Mouse (Mus musculus): ENCODE data around the gene Rftn1. TPM values are rescaled to one million over a fixed set of nuclear protein-coding genes. Genes with fewer than 3 reads are reported as not detected.

The Rftn1 gene
- polyA plus RNA-seq, 1 experiment from 2014 or later = 4.2 TPM

DNA sequence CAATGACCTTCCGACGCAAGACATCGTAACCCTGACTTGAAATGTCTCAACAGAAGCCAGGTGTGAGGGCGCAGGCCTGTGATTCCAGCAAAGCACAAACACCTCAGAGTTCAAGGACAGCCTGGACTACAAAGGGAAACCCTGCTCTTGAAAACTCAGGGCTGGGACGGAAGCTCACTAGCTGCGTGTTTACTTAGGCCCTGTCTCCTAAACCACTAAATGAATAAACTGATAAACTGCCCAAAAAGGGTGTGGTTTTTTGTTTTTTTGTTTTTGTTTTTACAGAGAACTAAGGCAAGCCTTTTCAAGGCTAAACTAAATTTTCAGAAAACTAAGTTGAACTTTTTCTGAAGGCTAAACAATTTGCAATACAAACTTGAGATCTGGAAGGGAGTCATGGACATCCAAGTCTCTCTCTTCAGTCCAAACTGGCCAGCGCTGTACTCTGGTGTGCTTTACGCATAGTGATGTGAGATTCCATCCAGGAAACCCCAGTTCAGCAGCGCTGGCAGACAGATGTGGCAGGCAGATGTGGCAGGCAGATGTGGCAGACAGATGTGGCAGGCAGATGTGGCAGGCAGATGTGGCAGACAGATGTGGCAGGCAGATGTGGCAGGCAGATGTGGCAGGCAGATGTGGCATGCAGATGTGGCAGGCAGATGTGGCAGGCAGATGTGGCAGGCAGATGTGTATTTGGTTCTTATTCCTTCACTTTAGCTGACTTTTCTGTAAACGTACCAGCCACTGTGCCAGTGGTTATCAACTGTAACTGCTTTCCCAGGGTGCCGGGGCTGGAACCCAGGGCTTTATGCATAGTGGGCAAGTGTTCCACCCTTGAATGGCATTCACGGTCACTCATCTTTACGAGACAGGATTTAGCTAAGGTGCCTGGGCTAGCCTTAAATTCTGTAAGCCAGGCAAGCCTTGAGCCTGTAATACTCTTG lies 158.7 kb downstream of the Rftn1 start:
- DNase-seq (ENCODE audit: low spot score) = no peak
- no peaks in the 10 kb centered on the region for H3K27me3 ChIP-seq (ENCODE audit: low read depth, poor library complexity, severe bottlenecking)
- H3K4me1 ChIP-seq = peaks cover 6% of the 10 kb centered on the region
- H3K27ac ChIP-seq (replicated peaks) = no peak overlapping the region
- no peak overlapping the region for H3K4me3 ChIP-seq
- WGBS = 91% methylated on average over 13 of the region's 13 CpGs
- no peaks in the 10 kb centered on the region for H3K36me3 ChIP-seq
- no peaks in the 10 kb centered on the region for H3K9me3 ChIP-seq (replicated peaks)

DNA sequence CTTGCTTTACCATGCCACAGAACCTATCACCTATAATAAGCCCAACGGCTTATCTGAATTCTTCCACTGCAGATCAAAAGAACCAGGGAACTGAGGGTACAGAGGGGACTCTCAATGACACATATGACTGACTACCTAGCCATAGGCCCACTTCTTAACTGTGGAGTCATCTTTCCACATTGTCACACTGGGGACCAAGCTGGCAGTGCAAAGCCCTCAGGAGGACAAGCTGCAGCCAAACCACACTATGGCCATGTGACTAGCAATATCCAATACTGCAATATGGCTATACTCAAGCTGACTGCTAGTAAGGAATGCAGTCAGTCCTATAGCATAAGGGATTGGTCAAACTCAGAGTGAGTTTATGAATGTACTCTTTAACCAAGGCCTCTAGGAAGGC lies 164.8 kb downstream of the Rftn1 start:
- 72% methylated on average over 1 of the region's 1 CpGs for WGBS
- Histone ChIP-seq H3K4me1 (peaks cover 20% of the 10 kb centered on the region), H3K9me3 (replicated peaks) (no peaks in the 10 kb centered on the region), H3K4me3 (no peak overlapping the region), H3K27ac (replicated peaks) (no peak overlapping the region), H3K36me3 (no peaks in the 10 kb centered on the region), H3K27me3 (ENCODE audit: low read depth, poor library complexity, severe bottlenecking) (no peaks in the 10 kb centered on the region)
- no peak for DNase-seq (ENCODE audit: low spot score)

DNA sequence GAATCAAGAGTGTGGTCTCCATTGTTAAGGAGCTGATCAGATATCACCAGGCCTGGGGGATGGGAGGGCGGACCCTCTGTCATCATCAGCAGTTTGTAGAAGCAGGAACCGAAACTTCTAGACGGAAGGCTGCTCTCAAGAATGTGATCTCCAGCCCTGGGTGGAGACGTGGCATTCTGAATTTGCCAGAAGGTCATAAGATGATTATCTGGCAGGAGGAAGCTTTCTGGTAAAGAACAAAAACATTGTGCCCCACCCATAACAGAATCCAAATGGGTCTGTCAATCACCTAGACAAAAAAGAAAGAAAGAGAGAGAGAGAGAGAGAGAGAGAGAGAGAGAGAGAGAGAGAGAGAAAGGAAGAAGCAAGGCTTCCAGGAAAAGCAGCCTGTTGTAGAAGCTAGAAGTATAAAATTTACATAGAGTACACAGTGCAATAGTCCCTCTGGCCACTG lies 165.3 kb downstream of the Rftn1 start:
- Histone ChIP-seq H3K4me1 (peaks cover 24% of the 10 kb centered on the region), H3K27me3 (ENCODE audit: low read depth, poor library complexity, severe bottlenecking) (no peaks in the 10 kb centered on the region)
- WGBS = 53% methylated on average over 4 of the region's 4 CpGs

GRCm38 (mm10) chr17:50021400-50021799 lies 169.1 kb downstream of the Rftn1 start:
- DNase-seq (ENCODE audit: low spot score) = no peak
- H3K4me1 ChIP-seq = peaks cover 59% of the 10 kb centered on the region
- H3K9me3 ChIP-seq (replicated peaks) = no peaks in the 10 kb centered on the region
- no peaks in the 10 kb centered on the region for H3K36me3 ChIP-seq
- H3K27ac ChIP-seq (replicated peaks) = peak overlapping the region; percentile 17; the same call in 1 of the 2 replicates
- no peak overlapping the region for H3K4me3 ChIP-seq
- 44% methylated on average over 4 of the region's 4 CpGs for WGBS
- H3K27me3 ChIP-seq (ENCODE audit: low read depth, poor library complexity, severe bottlenecking) = 0 out of 2 replicates have a peak, but pooled peaks cover 4% of the 10 kb centered on the region

More for the DNA sequence above, 165.3 kb downstream of the Rftn1 start:
- Histone ChIP-seq H3K27ac (replicated peaks) (no peak overlapping the region), H3K4me3 (no peak overlapping the region), H3K36me3 (no peaks in the 10 kb centered on the region), H3K9me3 (replicated peaks) (no peaks in the 10 kb centered on the region)
- no peak for DNase-seq (ENCODE audit: low spot score)

DNA sequence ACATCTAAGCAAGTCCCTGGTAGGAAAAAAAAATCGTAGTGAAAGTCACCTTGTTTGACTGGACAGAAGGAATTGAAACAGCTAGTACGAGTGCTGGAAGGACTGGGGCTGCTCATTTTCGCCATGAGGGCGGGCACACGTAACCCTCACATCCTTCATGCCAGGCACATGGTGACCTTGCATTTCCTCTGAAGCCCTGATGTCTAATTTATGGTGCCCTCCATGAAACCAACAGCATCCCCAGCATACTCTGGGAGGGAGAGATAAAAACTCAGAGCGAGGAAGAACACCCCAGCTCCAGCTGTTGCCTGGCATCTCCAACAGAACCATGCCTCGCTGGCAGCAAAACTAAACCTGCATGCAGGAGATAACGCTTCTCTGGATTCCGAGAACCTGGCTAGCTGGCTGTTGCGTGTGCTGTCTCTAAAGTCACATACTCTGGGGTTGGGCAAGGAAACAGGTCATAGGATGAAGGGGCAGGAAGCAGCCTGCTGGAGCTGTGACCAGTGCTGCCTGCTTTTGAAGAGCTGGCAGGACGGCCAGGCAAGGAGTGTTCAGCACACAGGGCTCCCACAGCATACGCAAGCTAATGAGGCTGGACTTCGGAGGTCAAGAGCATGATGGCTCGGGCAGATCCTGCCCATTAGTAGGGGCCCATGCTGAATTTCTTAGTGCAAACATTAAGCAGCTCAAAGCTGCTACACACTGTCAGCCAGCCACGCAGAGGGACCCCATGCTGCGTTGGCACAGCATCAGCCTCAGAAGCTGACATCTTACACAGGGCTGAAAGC lies 170.1 kb downstream of the Rftn1 start:
- H3K27me3 ChIP-seq (ENCODE audit: low read depth, poor library complexity, severe bottlenecking) = peaks cover 8% of the 10 kb centered on the region
- no peak overlapping the region for H3K4me3 ChIP-seq
- peak; percentile 47 for DNase-seq (ENCODE audit: low spot score)
- peaks cover 63% of the 10 kb centered on the region for H3K4me1 ChIP-seq
- peak overlapping the region; percentile 53; the same call in 1 of the 2 replicates for H3K27ac ChIP-seq (replicated peaks)
- no peaks in the 10 kb centered on the region for H3K9me3 ChIP-seq (replicated peaks)
- no peaks in the 10 kb centered on the region for H3K36me3 ChIP-seq
- WGBS = 63% methylated on average over 16 of the region's 16 CpGs

- 0 out of 2 replicates have a peak overlapping the region, but pooled peaks have one; percentile 53 for H3K27ac ChIP-seq (replicated peaks)
- WGBS = 85% methylated on average over 3 of the region's 3 CpGs
- no peaks in the 10 kb centered on the region for H3K9me3 ChIP-seq (replicated peaks)
- peaks cover 10% of the 10 kb centered on the region for H3K27me3 ChIP-seq (ENCODE audit: low read depth, poor library complexity, severe bottlenecking)
- H3K36me3 ChIP-seq = no peaks in the 10 kb centered on the region
- DNase-seq (ENCODE audit: low spot score) = no peak
- H3K4me3 ChIP-seq = no peak overlapping the region
- peaks cover 57% of the 10 kb centered on the region for H3K4me1 ChIP-seq
Measured at GRCm38 (mm10) chr17:50019819-50020210, 170.7 kb downstream of the Rftn1 start.

DNA sequence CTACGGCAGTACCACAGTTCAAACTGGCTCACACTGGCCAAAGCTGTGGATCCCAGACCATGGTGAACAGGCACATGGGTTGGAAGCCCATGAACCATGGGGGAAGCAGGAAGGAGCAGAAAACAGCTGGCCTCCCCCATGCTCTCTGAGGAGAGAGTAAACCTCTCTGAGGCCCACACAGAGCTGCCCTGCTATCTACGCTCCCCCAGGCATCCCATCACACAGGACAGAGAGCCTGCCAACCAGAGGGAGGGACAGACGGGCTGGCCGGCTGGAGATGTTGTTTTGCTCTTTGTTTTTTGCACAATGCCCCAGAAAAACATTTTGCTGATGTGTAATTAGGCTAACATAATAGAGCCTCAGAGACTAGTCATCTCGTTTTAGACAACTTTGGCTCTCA lies 171.4 kb downstream of the Rftn1 start:
- Histone ChIP-seq H3K27ac (replicated peaks) (peak overlapping the region; percentile 71; the same call in 1 of the 2 replicates), H3K9me3 (replicated peaks) (no peaks in the 10 kb centered on the region), H3K4me1 (peaks cover 57% of the 10 kb centered on the region), H3K4me3 (no peak overlapping the region), H3K36me3 (no peaks in the 10 kb centered on the region), H3K27me3 (ENCODE audit: low read depth, poor library complexity, severe bottlenecking) (peaks cover 17% of the 10 kb centered on the region)
- DNase-seq (ENCODE audit: low spot score) = no peak
- 51% methylated on average over 5 of the region's 5 CpGs for WGBS

- no peak overlapping the region for H3K27ac ChIP-seq (replicated peaks)
- H3K36me3 ChIP-seq = no peaks in the 10 kb centered on the region
- H3K4me3 ChIP-seq = no peak overlapping the region
- H3K27me3 ChIP-seq (ENCODE audit: low read depth, poor library complexity, severe bottlenecking) = peaks cover 21% of the 10 kb centered on the region
- WGBS = 93% methylated on average over 9 of the region's 9 CpGs
- DNase-seq (ENCODE audit: low spot score) = no peak
- no peaks in the 10 kb centered on the region for H3K9me3 ChIP-seq (replicated peaks)
- H3K4me1 ChIP-seq = peaks cover 45% of the 10 kb centered on the region
Measured at GRCm38 (mm10) chr17:50014708-50015107, 175.8 kb downstream of the Rftn1 start.

- H3K9me3 ChIP-seq (replicated peaks) = no peaks in the 10 kb centered on the region
- 77% methylated on average over 2 of the region's 2 CpGs for WGBS
- H3K4me3 ChIP-seq = no peak overlapping the region
- H3K36me3 ChIP-seq = no peaks in the 10 kb centered on the region
- peaks cover 23% of the 10 kb centered on the region for H3K27me3 ChIP-seq (ENCODE audit: low read depth, poor library complexity, severe bottlenecking)
- H3K4me1 ChIP-seq = peaks cover 36% of the 10 kb centered on the region
- DNase-seq (ENCODE audit: low spot score) = no peak
- no peak overlapping the region for H3K27ac ChIP-seq (replicated peaks)
Measured at GRCm38 (mm10) chr17:50013848-50014247, 176.6 kb downstream of the Rftn1 start.

DNA sequence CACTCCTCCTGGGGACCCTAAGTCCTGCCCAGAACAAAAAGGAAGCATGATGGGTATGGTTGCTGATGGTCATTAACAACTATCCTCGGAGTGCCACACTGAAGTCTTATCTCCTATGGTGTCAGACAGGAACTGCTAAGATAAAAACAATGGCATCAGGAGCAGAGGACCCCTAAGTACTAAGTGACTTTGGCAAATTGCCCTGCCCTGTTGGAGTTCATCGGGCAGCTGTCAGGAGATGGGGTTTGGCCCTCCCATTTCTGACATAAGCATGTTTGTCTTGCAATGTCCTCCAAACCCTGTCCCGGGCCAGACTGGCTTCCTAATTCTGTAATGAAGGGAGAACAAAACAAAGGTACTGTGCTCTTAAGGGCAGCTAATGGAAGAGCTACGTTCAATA lies 180.4 kb downstream of the Rftn1 start:
- H3K27me3 ChIP-seq (ENCODE audit: low read depth, poor library complexity, severe bottlenecking) = peaks cover 35% of the 10 kb centered on the region
- H3K27ac ChIP-seq (replicated peaks) = no peak overlapping the region
- no peaks in the 10 kb centered on the region for H3K9me3 ChIP-seq (replicated peaks)
- H3K4me3 ChIP-seq = no peak overlapping the region
- WGBS = 75% methylated on average over 4 of the region's 4 CpGs
- H3K36me3 ChIP-seq = no peaks in the 10 kb centered on the region
- peaks cover 45% of the 10 kb centered on the region for H3K4me1 ChIP-seq
- no peak for DNase-seq (ENCODE audit: low spot score)

DNA sequence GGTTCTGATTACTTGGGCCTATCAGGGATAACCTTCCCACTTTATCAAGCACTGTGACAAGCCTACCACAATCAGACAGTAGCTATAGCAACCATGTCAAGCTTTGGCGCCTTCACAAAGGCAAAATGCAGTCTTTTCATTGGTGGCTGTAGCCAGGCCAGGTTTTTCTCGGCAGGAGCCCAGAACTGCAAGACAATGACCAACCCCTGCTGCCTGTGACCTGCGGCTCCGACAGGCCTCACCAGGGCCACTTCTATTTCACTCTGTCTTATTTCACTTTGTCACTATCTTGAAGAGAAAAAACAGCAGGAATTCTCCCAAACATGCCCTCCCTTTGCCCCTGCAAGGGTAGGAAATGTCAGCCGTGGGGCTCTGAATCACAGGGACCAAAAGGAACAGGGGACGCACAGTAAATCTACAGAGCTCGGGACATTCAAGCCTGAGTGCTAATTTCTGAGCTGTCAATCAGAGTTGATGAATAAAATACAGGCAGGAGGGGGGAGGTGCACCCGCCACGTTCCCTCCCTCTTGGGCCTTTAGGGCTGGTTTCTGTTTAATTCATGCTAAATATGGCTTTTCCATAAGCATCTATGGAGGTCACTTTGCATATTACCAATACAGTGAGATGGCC lies 183.6 kb downstream of the Rftn1 start:
- peak overlapping the region; percentile 35 for H3K4me3 ChIP-seq
- H3K27ac ChIP-seq (replicated peaks) = peak overlapping the region; percentile 82
- no peaks in the 10 kb centered on the region for H3K36me3 ChIP-seq
- DNase-seq (ENCODE audit: low spot score) = peak; percentile 81
- H3K4me1 ChIP-seq = peaks cover 45% of the 10 kb centered on the region
- WGBS = 2% methylated on average over 9 of the region's 9 CpGs
- H3K27me3 ChIP-seq (ENCODE audit: low read depth, poor library complexity, severe bottlenecking) = peaks cover 35% of the 10 kb centered on the region; the same call in 1 of the 2 replicates
- no peaks in the 10 kb centered on the region for H3K9me3 ChIP-seq (replicated peaks)

DNA sequence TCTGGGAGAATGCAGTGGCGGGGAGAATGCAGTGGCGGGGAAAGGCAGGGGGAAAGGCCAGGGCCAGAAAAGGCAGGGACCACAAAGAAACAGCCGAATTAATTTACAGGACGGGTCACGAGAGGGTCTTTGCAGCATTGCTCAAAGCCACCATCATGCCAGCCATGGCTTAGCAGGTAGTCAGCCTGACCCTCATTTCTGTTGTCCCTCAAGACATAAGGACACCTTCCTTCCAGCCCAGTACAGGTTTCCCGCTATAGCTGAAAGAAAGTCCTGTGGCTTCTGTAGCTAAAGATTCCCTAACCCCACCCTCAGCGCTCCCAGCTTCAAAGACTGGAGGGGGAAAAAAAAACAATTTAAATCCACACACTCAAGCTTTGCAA lies 184.1 kb downstream of the Rftn1 start:
- Histone ChIP-seq H3K4me1 (peaks cover 43% of the 10 kb centered on the region), H3K4me3 (peak overlapping the region; percentile 35; the same call in 1 of the 2 replicates), H3K9me3 (replicated peaks) (no peaks in the 10 kb centered on the region), H3K27me3 (ENCODE audit: low read depth, poor library complexity, severe bottlenecking) (peaks cover 35% of the 10 kb centered on the region; the same call in 1 of the 2 replicates), H3K27ac (replicated peaks) (peak overlapping the region; percentile 82), H3K36me3 (no peaks in the 10 kb centered on the region)
- DNase-seq (ENCODE audit: low spot score) = no peak
- WGBS = 13% methylated on average over 7 of the region's 7 CpGs
